Mouse (Mus musculus): ENCODE data around the gene Nckap5. TPM values are rescaled to one million over a fixed set of nuclear protein-coding genes. Genes with fewer than 3 reads are reported as not detected.

Gene Nckap5
- polyA plus RNA-seq, 1 experiment = not detected

GRCm38 (mm10) chr1:126470883-126471282, 359.7 kb downstream of the Nckap5 start:
- TF ChIP-seq POLR2A (IDR thresholded peaks at IDR 0.05; ENCODE audit: insufficient read depth, low read depth, low read length) (no peak), CTCF (IDR thresholded peaks at IDR 0.05; ENCODE audit: insufficient read depth, low read depth, low read length) (no peak)

GRCm38 (mm10) chr1:126469818-126470544, 360.6 kb downstream of the Nckap5 start:
- 66% methylated on average over 5 of the region's 5 CpGs for WGBS
- TF ChIP-seq CTCF (IDR thresholded peaks at IDR 0.05; ENCODE audit: insufficient read depth, low read depth, low read length) (no peak), POLR2A (IDR thresholded peaks at IDR 0.05; ENCODE audit: insufficient read depth, low read depth, low read length) (no peak)
- Histone ChIP-seq H3K4me1 (ENCODE audit: control insufficient read depth, insufficient read depth, low read length) (no peaks in the 10 kb centered on the region), H3K27ac (ENCODE audit: insufficient read depth, low read depth, low read length) (no peak overlapping the region), H3K4me3 (ENCODE audit: insufficient read depth, low read depth, low read length) (no peak overlapping the region)

More at GRCm38 (mm10) chr1:126470883-126471282, 359.7 kb downstream of the Nckap5 start:
- Histone ChIP-seq H3K27ac (ENCODE audit: insufficient read depth, low read depth, low read length) (no peak overlapping the region), H3K4me3 (ENCODE audit: insufficient read depth, low read depth, low read length) (no peak overlapping the region), H3K4me1 (ENCODE audit: control insufficient read depth, insufficient read depth, low read length) (no peaks in the 10 kb centered on the region)
- 91% methylated on average over 2 of the region's 2 CpGs for WGBS

DNA sequence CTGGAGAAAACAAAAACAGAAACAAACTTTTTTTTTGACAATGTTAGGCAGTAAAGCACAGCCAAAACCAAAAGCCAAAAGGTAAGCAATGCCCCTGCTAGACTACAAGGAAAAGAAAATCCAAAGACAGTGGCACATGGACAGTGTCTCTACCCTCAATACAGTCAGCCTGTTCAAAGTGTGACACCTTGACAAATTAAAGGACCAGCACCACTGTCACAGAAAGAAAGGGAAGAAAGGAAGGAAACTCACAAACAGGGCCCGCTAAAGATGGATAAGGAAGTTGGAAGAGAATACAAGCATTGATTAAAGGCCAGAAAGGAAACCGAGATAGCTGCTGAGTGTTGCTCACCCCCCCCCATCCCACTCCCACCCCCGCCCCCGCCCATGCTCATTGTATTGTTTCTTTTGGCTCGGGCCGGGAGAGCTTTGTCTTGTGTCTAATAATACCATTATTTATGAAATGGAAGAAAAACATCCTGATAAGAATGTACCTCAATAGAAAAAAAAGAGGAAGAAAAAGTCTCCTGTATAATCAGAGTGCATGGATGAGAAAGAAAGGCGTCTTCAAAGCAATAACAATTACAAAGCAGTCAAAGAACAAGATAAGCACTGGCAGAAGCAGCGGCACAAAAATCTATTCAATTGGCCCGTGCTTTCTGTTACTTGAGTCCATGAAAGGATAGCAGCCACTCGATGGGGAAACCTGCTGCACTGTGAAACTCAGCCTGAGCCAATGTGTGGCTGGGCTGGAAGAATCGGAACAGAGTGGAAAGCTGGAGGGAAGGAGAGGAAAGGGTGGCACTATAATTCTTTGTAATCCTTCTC, 368.9 kb downstream of the Nckap5 start:
- Histone ChIP-seq H3K4me1 (ENCODE audit: control insufficient read depth, insufficient read depth, low read length) (no peaks in the 10 kb centered on the region), H3K27ac (ENCODE audit: insufficient read depth, low read depth, low read length) (no peak overlapping the region), H3K4me3 (ENCODE audit: insufficient read depth, low read depth, low read length) (no peak overlapping the region)
- WGBS = 17% methylated on average over 11 of the region's 11 CpGs
- no peak for TF ChIP-seq CTCF (IDR thresholded peaks at IDR 0.05; ENCODE audit: insufficient read depth, low read depth, low read length)
- TF ChIP-seq POLR2A (IDR thresholded peaks at IDR 0.05; ENCODE audit: insufficient read depth, low read depth, low read length) = no peak

- H3K4me3 ChIP-seq (ENCODE audit: insufficient read depth, low read depth, low read length) = no peak overlapping the region
- H3K27ac ChIP-seq (ENCODE audit: insufficient read depth, low read depth, low read length) = no peak overlapping the region
- WGBS = 84% methylated on average over 1 of the region's 1 CpGs
- no peak for TF ChIP-seq CTCF (IDR thresholded peaks at IDR 0.05; ENCODE audit: insufficient read depth, low read depth, low read length)
- no peak for TF ChIP-seq POLR2A (IDR thresholded peaks at IDR 0.05; ENCODE audit: insufficient read depth, low read depth, low read length)
- no peaks in the 10 kb centered on the region for H3K4me1 ChIP-seq (ENCODE audit: control insufficient read depth, insufficient read depth, low read length)
These were observed 372.9 kb downstream of the Nckap5 start for GRCm38 (mm10) chr1:126457739-126458138.

DNA sequence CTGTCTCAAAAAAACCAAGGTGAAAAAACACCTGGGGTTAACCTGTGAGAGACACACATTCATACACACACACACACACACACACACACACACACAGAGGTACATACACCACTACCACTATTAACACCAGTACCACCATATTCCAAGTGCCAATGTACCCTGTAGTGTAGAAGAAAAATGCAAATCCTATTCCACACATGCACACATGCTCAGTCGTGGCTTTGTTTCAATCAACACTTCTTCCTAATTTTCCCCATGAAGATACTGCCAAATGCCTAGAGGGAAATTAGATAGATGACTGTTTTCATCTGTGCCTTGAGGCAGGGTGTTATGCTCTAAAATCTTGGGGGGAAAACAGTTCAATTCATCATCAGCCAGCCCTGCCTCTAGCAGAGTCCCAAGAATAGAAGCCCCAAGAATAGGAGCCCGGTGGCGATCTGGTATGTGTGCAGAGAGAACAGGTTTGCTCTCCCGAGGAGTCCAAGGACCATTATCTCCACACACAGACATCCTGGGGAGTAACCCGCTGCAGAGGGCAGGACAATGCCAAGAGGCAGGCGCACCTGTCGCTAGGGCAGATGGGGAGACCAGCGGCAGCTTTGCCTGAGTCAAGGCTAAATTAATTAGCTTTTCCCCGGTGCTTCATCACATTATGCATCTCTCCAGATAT, 376.0 kb downstream of the Nckap5 start:
- 43% methylated on average over 9 of the region's 9 CpGs for WGBS
- Histone ChIP-seq H3K27ac (ENCODE audit: insufficient read depth, low read depth, low read length) (no peak overlapping the region), H3K4me3 (ENCODE audit: insufficient read depth, low read depth, low read length) (no peak overlapping the region), H3K4me1 (ENCODE audit: control insufficient read depth, insufficient read depth, low read length) (no peaks in the 10 kb centered on the region)
- no peak for TF ChIP-seq POLR2A (IDR thresholded peaks at IDR 0.05; ENCODE audit: insufficient read depth, low read depth, low read length)
- TF ChIP-seq CTCF (IDR thresholded peaks at IDR 0.05; ENCODE audit: insufficient read depth, low read depth, low read length) = no peak

- Histone ChIP-seq H3K27ac (ENCODE audit: insufficient read depth, low read depth, low read length) (no peak overlapping the region), H3K4me3 (ENCODE audit: insufficient read depth, low read depth, low read length) (no peak overlapping the region)
- WGBS = 75% methylated on average over 9 of the region's 9 CpGs
These were observed 379.1 kb downstream of the Nckap5 start for GRCm38 (mm10) chr1:126451472-126451871.

GRCm38 (mm10) chr1:126449424-126449823, 381.2 kb downstream of the Nckap5 start:
- TF ChIP-seq POLR2A (IDR thresholded peaks at IDR 0.05; ENCODE audit: insufficient read depth, low read depth, low read length) (no peak), CTCF (IDR thresholded peaks at IDR 0.05; ENCODE audit: insufficient read depth, low read depth, low read length) (no peak)
- WGBS = 60% methylated on average over 2 of the region's 2 CpGs

More at GRCm38 (mm10) chr1:126451472-126451871, 379.1 kb downstream of the Nckap5 start:
- TF ChIP-seq CTCF (IDR thresholded peaks at IDR 0.05; ENCODE audit: insufficient read depth, low read depth, low read length) (no peak), POLR2A (IDR thresholded peaks at IDR 0.05; ENCODE audit: insufficient read depth, low read depth, low read length) (no peak)
- no peaks in the 10 kb centered on the region for H3K4me1 ChIP-seq (ENCODE audit: control insufficient read depth, insufficient read depth, low read length)

DNA sequence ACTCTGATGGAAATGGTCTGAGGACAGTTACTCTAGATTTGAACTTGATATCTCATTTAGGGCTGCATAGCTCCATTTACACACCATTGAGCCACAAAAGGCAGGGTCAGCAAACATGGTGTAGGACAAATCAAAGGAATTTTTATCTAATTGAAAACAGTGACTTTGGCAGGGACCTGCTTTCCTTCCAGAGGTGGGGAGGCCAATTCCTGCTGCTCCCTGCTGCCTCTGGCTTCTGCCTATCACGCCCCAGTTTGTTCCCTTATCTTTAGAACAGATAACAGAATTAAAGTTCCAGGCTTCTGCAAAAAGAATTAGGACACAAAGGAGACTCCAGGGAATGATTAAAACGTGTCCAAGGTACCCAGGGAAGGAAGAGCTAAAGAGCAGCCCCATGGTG, 386.7 kb downstream of the Nckap5 start:
- 70% methylated on average over 2 of the region's 2 CpGs for WGBS
- Histone ChIP-seq H3K4me1 (ENCODE audit: control insufficient read depth, insufficient read depth, low read length) (no peaks in the 10 kb centered on the region), H3K27ac (ENCODE audit: insufficient read depth, low read depth, low read length) (no peak overlapping the region), H3K4me3 (ENCODE audit: insufficient read depth, low read depth, low read length) (no peak overlapping the region)
- TF ChIP-seq CTCF (IDR thresholded peaks at IDR 0.05; ENCODE audit: insufficient read depth, low read depth, low read length) (no peak), POLR2A (IDR thresholded peaks at IDR 0.05; ENCODE audit: insufficient read depth, low read depth, low read length) (no peak)

More at GRCm38 (mm10) chr1:126449424-126449823, 381.2 kb downstream of the Nckap5 start:
- no peaks in the 10 kb centered on the region for H3K4me1 ChIP-seq (ENCODE audit: control insufficient read depth, insufficient read depth, low read length)
- no peak overlapping the region for H3K27ac ChIP-seq (ENCODE audit: insufficient read depth, low read depth, low read length)
- no peak overlapping the region for H3K4me3 ChIP-seq (ENCODE audit: insufficient read depth, low read depth, low read length)
